Mouse (Mus musculus) embryonic facial prominence, embryonic 13.5 days (tissue): Measurements from ENCODE around the gene Ccdc13. TPM values are rescaled to one million over a fixed set of nuclear protein-coding genes. Genes with fewer than 3 reads are reported as not detected.
A peak's percentile ranks its signal among the peaks of the same experiment; 100 is the strongest.

Experiments used
- ATAC-seq: fragments of 200-750 bp; cut with Nextera tagmentation; 2 replicates; pipeline ENCODE4 v1.8.0; 2017; ENCODE audit warnings: low read depth; ENCODE audit not compliant: insufficient number of reproducible peaks, insufficient read depth, low FRiP score, low TSS enrichment
- H3K27ac ChIP-seq: fragments of 300-500 bp; sonication (generic); 2 replicates; pipeline ENCODE4 v1.5.1; 2015; ENCODE audit warnings: moderate library complexity, mild to moderate bottlenecking, inconsistent platforms
- H3K27me3 ChIP-seq: fragments of 300-500 bp; sonication (generic); 2 replicates; pipeline ENCODE4 v1.6.1; 2015; ENCODE audit warnings: mild to moderate bottlenecking, inconsistent platforms
- H3K36me3 ChIP-seq: fragments of 300-500 bp; sonication (generic); 2 replicates; pipeline ENCODE4 v1.6.1; 2015; ENCODE audit warnings: mild to moderate bottlenecking, inconsistent platforms
- H3K4me1 ChIP-seq: fragments of 300-500 bp; sonication (generic); 2 replicates; pipeline ENCODE4 v1.6.1; 2015; ENCODE audit warnings: inconsistent platforms
- H3K4me2 ChIP-seq: fragments of 300-500 bp; sonication (generic); 2 replicates; pipeline ENCODE4 v1.6.1; 2015; ENCODE audit warnings: moderate library complexity, mild to moderate bottlenecking, inconsistent platforms
- H3K4me3 ChIP-seq: fragments of 300-500 bp; sonication (generic); 2 replicates; pipeline ENCODE4 v1.5.1; 2015; ENCODE audit warnings: mild to moderate bottlenecking, inconsistent platforms
- H3K9ac ChIP-seq: fragments of 300-500 bp; sonication (generic); 2 replicates; pipeline ENCODE4 v1.6.1; 2015; ENCODE audit warnings: mild to moderate bottlenecking, inconsistent platforms
- H3K9me3 ChIP-seq: fragments of 300-500 bp; sonication (generic); 2 replicates; pipeline ENCODE4 v1.6.1; 2016; ENCODE audit warnings: inconsistent platforms
- WGBS: fragments of 180-500 bp; shearing (Covaris S2); methylation state at CpG from one replicate; pipeline ENCODE4 v1.1.7; 2015; ENCODE audit warnings: mixed read lengths; 5-methylcytosine and 5-hydroxymethylcytosine counted together
- polyA plus RNA-seq: library from polyadenylated mRNA; unstranded; fragments of >200 nt; fragmentation: Nextera tagmentation; extraction: Ambion mirVana; gene quantifications from 2 replicates; pipeline ENCODE4 v1.2.1, GENCODE M21; 2015

Ccdc13 gene
- polyA plus RNA-seq, 1 experiment from 2014 or later = 1.0 TPM

DNA sequence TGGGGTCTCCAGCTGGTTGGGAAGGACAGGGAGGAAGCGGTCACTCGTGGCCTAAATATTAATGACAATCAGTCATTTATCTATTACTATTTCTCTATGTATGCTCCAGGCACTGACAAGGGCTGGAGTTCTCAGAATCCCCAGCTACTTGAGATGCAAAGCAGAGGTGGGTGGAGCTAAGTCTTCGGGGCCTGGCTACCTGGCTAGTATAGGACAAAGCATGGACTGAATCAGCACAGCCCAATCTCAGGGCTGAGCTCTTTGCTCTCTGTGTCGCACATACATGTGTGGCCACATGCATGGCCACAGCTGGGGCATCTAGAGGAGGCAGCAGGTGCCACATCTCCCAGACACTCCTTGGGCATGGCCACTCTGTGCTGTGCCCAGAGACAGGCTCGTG is 18.5 kb downstream of the Ccdc13 start:
- no peaks in the 10 kb centered on the region for H3K36me3 ChIP-seq
- whole genome bisulfite sequencing = 69% methylated on average over 5 of the region's 5 CpGs
- no peak overlapping the region for H3K4me3 ChIP-seq
- no peak for ATAC-seq
- no peaks in the 10 kb centered on the region for H3K9me3 ChIP-seq
- no peak overlapping the region for H3K27ac ChIP-seq
- no peaks in the 10 kb centered on the region for H3K27me3 ChIP-seq
- peaks cover 12% of the 10 kb centered on the region for H3K4me1 ChIP-seq
- no peak overlapping the region for H3K9ac ChIP-seq
- no peak overlapping the region for H3K4me2 ChIP-seq

DNA sequence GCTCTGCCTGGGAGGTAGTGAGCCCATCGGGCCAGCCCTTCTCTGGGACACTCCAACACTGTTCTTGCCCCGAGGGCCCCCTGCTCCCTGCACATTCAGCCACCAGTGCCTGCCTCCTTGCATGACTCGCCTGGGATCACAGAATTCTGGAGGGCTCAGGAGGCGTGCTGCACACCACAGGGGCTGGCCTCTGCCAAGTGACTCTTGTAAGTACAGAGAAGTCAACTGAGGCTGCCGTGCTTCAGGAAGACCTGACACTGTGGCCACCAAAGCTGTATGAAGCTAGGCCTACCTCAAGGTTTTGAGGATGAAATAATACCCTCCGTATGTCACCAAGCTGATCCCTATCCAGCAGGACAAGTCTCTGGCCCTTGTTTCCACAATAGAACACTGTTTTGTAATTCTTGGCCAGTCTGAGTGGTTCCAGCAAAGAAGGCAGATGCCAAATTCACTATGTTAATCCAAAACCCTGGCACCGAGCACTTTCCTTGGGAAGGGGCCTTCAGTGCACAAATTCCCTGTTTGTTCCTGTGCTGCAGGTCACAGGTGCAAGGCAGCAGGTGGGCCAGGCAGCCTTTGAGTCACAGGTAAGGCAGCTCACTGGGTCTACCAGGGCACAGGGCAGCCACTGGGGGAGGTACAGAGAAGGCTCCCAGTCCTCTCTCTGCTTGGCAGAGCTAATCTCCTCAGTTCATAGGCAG is 19.3 kb downstream of the Ccdc13 start:
- Histone ChIP-seq H3K9ac (peak overlapping the region; percentile 54; the same call in 1 of the 2 replicates), H3K27ac (peak overlapping the region; percentile 82), H3K4me1 (peaks cover 12% of the 10 kb centered on the region), H3K27me3 (no peaks in the 10 kb centered on the region), H3K4me3 (no peak overlapping the region), H3K36me3 (no peaks in the 10 kb centered on the region), H3K4me2 (no peak overlapping the region), H3K9me3 (no peaks in the 10 kb centered on the region)
- ATAC-seq = no peak
- WGBS = 38% methylated on average over 7 of the region's 7 CpGs

DNA sequence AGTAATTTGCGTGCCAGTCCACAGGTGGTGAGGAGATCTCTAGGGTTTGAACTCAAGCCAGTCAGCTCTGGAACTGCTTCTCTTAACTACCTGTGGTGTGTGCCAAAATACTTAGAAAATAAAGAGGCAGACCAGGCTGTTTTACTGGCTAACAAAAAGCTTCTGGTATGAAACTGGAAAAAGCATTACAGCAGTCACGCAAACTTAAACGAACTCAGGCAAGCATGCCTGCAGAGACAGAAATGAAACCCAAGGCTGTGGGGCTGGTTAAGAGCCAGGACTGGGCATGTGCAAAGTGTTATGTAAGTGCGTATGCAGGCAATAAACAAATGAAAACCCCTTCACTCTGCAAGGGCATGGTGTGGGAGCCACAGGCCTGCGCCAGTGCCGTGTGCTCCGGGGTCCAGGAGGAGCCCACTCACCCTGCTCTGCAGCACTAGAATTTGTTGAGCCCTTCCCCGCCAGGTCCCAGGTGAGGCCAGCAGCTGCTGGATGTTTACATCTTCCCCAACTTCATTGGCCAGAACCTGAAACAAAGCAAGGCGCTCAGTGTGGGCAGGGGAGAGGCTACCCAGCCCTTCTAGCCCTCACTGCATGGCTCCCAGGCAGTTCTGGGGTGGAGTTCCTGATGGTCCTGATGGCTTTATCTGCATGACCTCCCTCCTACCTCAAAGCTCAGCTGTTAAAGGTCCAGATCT is 20.0 kb downstream of the Ccdc13 start:
- H3K27me3 ChIP-seq = no peaks in the 10 kb centered on the region
- peaks cover 12% of the 10 kb centered on the region for H3K4me1 ChIP-seq
- ATAC-seq = peak; percentile 66; the same call in 1 of the 2 replicates
- no peak overlapping the region for H3K4me2 ChIP-seq
- H3K9me3 ChIP-seq = no peaks in the 10 kb centered on the region
- H3K4me3 ChIP-seq = no peak overlapping the region
- no peaks in the 10 kb centered on the region for H3K36me3 ChIP-seq
- 54% methylated on average over 9 of the region's 9 CpGs for WGBS
- H3K9ac ChIP-seq = peak overlapping the region; percentile 54; the same call in 1 of the 2 replicates
- H3K27ac ChIP-seq = peak overlapping the region; percentile 82

DNA sequence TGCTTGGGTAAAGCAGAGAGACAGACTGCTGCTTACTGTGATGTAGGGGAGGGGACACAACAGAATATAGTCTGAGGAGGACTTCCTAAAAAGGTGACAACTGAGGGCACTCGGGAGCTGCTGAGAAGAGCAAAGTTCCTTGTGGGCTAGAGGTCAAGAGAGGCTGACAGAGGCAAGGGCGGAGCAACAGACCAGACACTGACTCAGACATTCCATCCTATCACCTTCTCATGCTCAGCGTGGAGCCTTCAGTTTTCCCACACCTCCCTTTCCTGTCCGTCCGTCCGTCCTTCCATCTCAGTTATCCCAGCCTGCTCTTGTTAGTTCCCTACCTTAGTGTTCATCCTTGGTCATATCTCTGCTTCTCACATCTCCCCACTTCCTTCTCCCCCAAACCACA is 24.1 kb downstream of the Ccdc13 start:
- Histone ChIP-seq H3K4me3 (no peak overlapping the region), H3K9me3 (no peaks in the 10 kb centered on the region)
- 70% methylated on average over 6 of the region's 6 CpGs for WGBS

DNA sequence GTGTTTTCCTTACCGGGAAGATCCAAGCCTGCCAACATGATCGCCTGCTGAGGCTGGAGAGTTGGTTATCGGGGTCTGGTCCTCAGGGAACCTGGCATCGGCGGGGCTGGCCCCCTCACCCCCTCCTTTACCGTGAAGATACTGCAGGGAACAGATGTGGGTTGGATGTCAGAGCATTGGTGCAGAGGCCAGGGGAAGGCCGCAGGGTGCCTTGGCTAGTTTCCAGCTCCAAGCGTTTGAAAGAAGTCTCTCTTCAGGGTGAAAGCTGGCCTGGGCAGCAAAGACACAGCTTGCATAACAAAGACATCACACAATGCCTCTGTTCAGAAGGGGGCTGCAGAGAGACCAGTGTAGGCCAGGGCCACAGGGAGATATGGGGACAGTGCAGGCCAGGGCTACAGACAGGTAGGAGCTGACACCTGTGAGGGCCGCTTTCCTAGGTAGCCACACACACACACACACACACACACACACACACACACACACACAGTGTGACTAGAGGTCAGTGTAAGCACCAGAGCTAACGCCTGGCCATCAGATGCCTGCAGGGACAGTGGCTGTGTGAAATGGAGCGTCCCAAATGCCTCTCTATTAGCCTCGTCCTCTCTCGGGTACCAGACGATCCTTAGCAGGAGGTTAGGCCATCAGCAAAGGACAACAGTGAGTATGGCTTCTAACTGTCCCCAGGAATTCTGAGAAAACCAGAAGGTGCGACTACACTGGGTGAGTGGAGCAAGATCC is 29.0 kb downstream of the Ccdc13 start:
- no peak overlapping the region for H3K9ac ChIP-seq
- H3K4me2 ChIP-seq = no peak overlapping the region
- no peaks in the 10 kb centered on the region for H3K9me3 ChIP-seq
- 24% methylated on average over 15 of the region's 15 CpGs for WGBS
- no peak for ATAC-seq
- H3K27ac ChIP-seq = no peak overlapping the region
- H3K27me3 ChIP-seq = no peaks in the 10 kb centered on the region
- H3K4me1 ChIP-seq = peaks cover 20% of the 10 kb centered on the region
- no peak overlapping the region for H3K4me3 ChIP-seq
- no peaks in the 10 kb centered on the region for H3K36me3 ChIP-seq

More for the DNA sequence above, 24.1 kb downstream of the Ccdc13 start:
- H3K27ac ChIP-seq = no peak overlapping the region
- peaks cover 15% of the 10 kb centered on the region for H3K4me1 ChIP-seq
- no peaks in the 10 kb centered on the region for H3K27me3 ChIP-seq
- H3K4me2 ChIP-seq = no peak overlapping the region
- no peak overlapping the region for H3K9ac ChIP-seq
- no peak for ATAC-seq
- H3K36me3 ChIP-seq = no peaks in the 10 kb centered on the region

DNA sequence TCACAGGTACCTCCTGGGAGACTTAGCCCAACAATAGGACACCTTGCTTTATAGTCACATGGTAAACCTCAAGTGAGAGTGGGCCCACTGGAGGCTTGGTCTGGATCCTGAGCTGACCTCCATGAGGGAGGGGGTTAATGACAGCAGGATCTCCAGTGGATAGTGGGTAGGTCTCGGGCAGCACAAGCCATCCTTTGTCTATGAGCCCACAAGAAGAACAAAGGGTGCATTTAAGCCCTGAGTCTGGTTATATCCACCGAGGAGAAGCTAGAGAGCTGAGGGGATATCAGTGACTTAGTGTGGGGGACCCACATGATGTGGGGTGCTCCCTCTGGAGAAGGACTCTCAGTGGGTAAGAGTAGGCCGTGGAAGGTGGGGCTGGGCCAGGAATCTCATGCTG is 30.8 kb downstream of the Ccdc13 start:
- peaks cover 20% of the 10 kb centered on the region for H3K4me1 ChIP-seq
- no peak overlapping the region for H3K9ac ChIP-seq
- H3K27me3 ChIP-seq = no peaks in the 10 kb centered on the region
- no peak for ATAC-seq
- H3K36me3 ChIP-seq = no peaks in the 10 kb centered on the region
- no peak overlapping the region for H3K4me2 ChIP-seq
- no peak overlapping the region for H3K27ac ChIP-seq
- H3K4me3 ChIP-seq = no peak overlapping the region
- no peaks in the 10 kb centered on the region for H3K9me3 ChIP-seq
- 36% methylated on average over 3 of the region's 3 CpGs for WGBS

DNA sequence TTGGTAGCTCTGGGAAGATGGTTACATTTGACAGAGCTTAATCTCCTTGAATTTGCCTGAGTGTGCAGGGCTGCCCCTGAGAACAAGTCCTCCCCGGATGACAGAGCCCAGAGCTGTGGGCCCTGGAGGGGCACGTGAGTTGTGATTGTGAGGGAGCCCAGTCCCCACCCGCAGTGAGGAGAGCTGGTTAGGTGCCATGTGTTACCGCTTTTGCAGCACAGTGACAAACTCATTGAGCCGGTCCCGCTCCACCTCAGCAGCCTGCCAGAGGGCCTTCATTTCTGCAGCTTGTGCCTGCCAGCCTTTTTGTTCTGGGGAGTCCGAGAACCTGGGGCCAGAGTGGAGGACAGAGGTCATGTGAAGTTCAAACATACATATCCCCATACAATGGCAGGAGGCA is 31.3 kb downstream of the Ccdc13 start:
- ATAC-seq = no peak
- Histone ChIP-seq H3K4me1 (peaks cover 20% of the 10 kb centered on the region), H3K4me2 (no peak overlapping the region), H3K27ac (no peak overlapping the region), H3K9ac (peak overlapping the region; percentile 52; the same call in 1 of the 2 replicates), H3K4me3 (no peak overlapping the region), H3K9me3 (no peaks in the 10 kb centered on the region), H3K27me3 (no peaks in the 10 kb centered on the region), H3K36me3 (no peaks in the 10 kb centered on the region)
- WGBS = 55% methylated on average over 7 of the region's 7 CpGs

DNA sequence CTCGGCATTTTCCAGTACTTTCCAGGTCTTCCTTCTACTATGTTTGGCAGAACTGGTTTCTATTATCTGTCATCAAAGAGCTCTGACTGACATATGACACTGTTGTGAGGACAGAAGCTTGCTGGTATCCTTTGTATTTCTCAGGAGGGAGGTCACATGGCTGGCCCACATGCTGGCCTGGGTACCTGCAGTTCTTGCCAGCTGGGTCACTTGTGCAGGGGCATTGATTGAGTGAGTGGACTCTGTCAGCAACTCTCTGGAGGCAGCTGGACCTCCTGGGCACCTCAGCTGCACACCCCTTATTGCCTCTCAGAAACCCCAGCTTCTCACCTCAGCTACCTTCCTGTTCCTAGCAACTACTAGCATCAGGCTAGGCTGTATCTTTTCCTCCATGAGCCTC is 31.7 kb downstream of the Ccdc13 start:
- no peaks in the 10 kb centered on the region for H3K9me3 ChIP-seq
- WGBS = 18% methylated on average over 1 of the region's 1 CpGs
- ATAC-seq = no peak

DNA sequence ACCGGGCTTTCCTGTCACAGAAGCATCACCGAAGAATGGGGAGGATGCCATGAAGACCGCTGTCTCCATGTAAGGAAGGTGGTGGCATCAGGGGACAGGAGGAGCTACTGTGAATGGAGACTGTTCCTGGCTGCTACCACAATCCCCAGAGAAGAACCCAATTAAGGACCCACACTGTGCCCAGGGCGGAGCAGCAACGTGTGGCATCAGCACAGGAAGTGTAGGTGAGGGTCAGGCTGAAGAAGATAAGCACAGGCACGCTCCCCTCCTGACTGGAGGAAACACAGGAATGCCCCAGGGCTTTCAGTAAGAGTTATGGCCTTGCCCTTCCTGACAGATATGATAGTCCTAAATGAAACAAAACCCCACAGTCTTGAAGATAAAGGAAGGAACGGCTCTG is 36.5 kb downstream of the Ccdc13 start:
- Histone ChIP-seq H3K9me3 (no peaks in the 10 kb centered on the region), H3K4me1 (peaks cover 11% of the 10 kb centered on the region; the same call in 1 of the 2 replicates), H3K27me3 (peaks cover 3% of the 10 kb centered on the region; the same call in 1 of the 2 replicates), H3K4me3 (no peak overlapping the region), H3K4me2 (no peak overlapping the region), H3K27ac (no peak overlapping the region), H3K36me3 (no peaks in the 10 kb centered on the region), H3K9ac (no peak overlapping the region)
- no peak for ATAC-seq
- WGBS = 58% methylated on average over 7 of the region's 7 CpGs

More for the DNA sequence above, 31.7 kb downstream of the Ccdc13 start:
- no peak overlapping the region for H3K27ac ChIP-seq
- H3K4me2 ChIP-seq = no peak overlapping the region
- no peaks in the 10 kb centered on the region for H3K36me3 ChIP-seq
- H3K9ac ChIP-seq = peak overlapping the region; percentile 52; the same call in 1 of the 2 replicates
- H3K4me3 ChIP-seq = no peak overlapping the region
- H3K27me3 ChIP-seq = no peaks in the 10 kb centered on the region
- H3K4me1 ChIP-seq = peaks cover 20% of the 10 kb centered on the region

DNA sequence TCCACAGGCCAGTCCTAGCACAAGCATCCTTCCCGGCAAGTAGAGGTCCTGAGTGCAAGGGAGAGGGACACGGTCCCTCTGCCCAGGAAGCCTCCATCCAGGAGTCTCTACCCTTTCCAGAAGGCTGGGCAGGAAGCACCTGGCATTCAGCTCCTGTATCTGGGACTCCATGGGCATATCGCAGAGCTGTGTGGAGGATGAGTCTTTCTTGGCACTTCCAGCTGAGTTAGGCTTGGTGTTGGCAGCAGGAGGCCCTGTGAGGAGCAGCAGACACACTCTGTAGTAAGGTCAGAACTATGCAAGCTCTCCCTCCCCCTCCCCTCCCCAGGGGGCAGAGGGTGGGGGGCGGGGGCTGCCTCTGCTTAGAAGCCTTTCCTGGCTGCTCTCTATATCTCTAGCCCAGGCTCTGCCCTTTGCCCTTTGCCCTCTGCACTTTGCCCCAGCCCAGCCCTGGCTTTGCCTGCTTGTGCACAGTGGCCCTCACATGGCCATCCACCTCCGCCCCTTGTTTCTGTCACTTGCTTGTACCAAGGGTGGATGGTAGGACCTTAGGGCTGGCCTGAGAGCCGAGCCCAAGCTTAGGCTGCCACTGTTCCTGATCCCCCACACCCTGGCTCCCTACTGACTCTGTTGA is 40.3 kb downstream of the Ccdc13 start:
- no peak overlapping the region for H3K4me2 ChIP-seq
- ATAC-seq = no peak
- H3K9me3 ChIP-seq = no peaks in the 10 kb centered on the region
- H3K27me3 ChIP-seq = peaks cover 10% of the 10 kb centered on the region; the same call in 1 of the 2 replicates
- H3K36me3 ChIP-seq = no peaks in the 10 kb centered on the region
- H3K9ac ChIP-seq = no peak overlapping the region
- WGBS = 28% methylated on average over 6 of the region's 6 CpGs
- peaks cover 6% of the 10 kb centered on the region; the same call in 1 of the 2 replicates for H3K4me1 ChIP-seq
- no peak overlapping the region for H3K4me3 ChIP-seq
- no peak overlapping the region for H3K27ac ChIP-seq

DNA sequence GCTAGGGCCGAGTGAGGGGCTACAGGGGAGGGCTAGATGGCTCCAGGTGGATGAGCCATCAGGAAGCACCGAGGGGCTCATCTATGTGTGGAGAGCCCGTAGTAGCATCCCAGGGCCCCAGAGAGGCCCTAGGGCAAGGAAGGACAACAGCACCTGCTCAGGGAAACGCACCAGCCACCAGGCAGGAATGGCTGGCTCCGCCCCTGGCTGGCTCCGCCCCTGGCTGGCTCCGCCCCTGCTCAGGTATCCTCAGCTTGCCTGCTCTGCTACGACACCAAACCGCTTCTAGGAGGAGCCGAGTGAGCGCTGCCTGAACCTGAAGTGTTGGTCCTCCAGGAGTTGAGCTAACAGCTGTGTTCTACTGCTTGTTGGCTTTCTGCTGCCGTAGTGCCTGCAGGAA is 41.5 kb downstream of the Ccdc13 start:
- no peaks in the 10 kb centered on the region for H3K9me3 ChIP-seq
- H3K27ac ChIP-seq = no peak overlapping the region
- H3K27me3 ChIP-seq = peaks cover 10% of the 10 kb centered on the region; the same call in 1 of the 2 replicates
- no peak overlapping the region for H3K4me3 ChIP-seq
- peaks cover 6% of the 10 kb centered on the region; the same call in 1 of the 2 replicates for H3K4me1 ChIP-seq
- H3K36me3 ChIP-seq = no peaks in the 10 kb centered on the region
- H3K9ac ChIP-seq = no peak overlapping the region
- ATAC-seq = no peak; the same call in 1 of the 2 replicates
- 14% methylated on average over 12 of the region's 12 CpGs for WGBS
- H3K4me2 ChIP-seq = peak overlapping the region; percentile 37
